Mouse (Mus musculus) kidney, adult 2 months (tissue): ENCODE results near the gene Sh2d4b.

Experiments
- CTCF ChIP-seq: fragments of 200-500 bp; conservative IDR thresholded peaks from 2 replicates; pipeline ENCODE4 v1.5.1; 2011; ENCODE audit warnings: low read depth, mild to moderate bottlenecking, control low read depth, low read length, moderate library complexity, mixed read lengths; ENCODE audit not compliant: insufficient read depth, insufficient read length
- POLR2A ChIP-seq: fragments of 200-500 bp; IDR thresholded peaks from one replicate; pipeline ENCODE4 v1.6.1; 2011; ENCODE audit warnings: low read depth, low read length, control low read depth

DNA sequence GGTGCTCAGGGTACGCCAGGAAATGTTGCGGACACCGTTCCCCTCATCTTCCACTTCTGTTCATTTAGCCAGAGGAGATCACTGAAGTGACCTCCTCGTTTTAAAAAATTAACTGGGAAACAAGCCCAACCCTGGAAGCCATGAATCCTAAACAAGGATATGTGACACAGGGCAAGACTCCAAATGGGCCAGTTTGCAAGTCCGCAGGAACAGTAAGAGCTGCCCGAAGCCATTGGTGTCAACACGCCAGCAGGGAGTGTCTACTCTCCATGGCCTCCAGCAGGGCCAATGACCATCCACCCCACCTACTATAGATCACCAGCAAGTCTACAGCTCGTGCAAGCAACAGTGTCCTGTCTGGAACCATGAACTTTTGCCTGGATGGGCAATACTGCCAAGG is 12.7 kb upstream of the Sh2d4b start:
- TF ChIP-seq CTCF: no peak
- no peak for TF ChIP-seq POLR2A
